Mouse (Mus musculus) limb, embryonic 12.5 days (tissue): ENCODE results near the gene Tent5a. TPM values are rescaled to one million over a fixed set of nuclear protein-coding genes. Genes with fewer than 3 reads are reported as not detected.

Experiments used
- ATAC-seq: fragments of 200-750 bp; cut with Nextera tagmentation; 2 replicates; pipeline ENCODE4 v1.8.0; 2017; ENCODE audit warnings: low read depth, moderate TSS enrichment; ENCODE audit not compliant: insufficient number of reproducible peaks, insufficient read depth, low FRiP score, low TSS enrichment
- H3K27ac ChIP-seq: fragments of 300-500 bp; sonication (generic); 2 replicates; pipeline ENCODE4 v1.5.1; 2016; ENCODE audit warnings: mild to moderate bottlenecking, moderate library complexity
- H3K27me3 ChIP-seq: fragments of 300-500 bp; sonication (generic); 2 replicates; pipeline ENCODE4 v1.6.1; 2016; ENCODE audit warnings: mild to moderate bottlenecking, moderate library complexity
- H3K36me3 ChIP-seq: fragments of 300-500 bp; sonication (generic); 2 replicates; pipeline ENCODE4 v1.6.1; 2016; ENCODE audit warnings: mild to moderate bottlenecking, moderate library complexity
- H3K4me1 ChIP-seq: fragments of 300-500 bp; sonication (generic); replicated peaks from 2 replicates; pipeline ENCODE4 v1.6.1; 2016
- H3K4me2 ChIP-seq: fragments of 300-500 bp; sonication (generic); 2 replicates; pipeline ENCODE4 v1.6.1; 2016; ENCODE audit warnings: mild to moderate bottlenecking, moderate library complexity
- H3K4me3 ChIP-seq: fragments of 300-500 bp; sonication (generic); replicated peaks from 2 replicates; pipeline ENCODE4 v1.5.1; 2016; ENCODE audit warnings: mild to moderate bottlenecking
- H3K9ac ChIP-seq: fragments of 300-500 bp; sonication (generic); replicated peaks from 2 replicates; pipeline ENCODE4 v1.6.1; 2016; ENCODE audit warnings: mild to moderate bottlenecking, moderate library complexity
- H3K9me3 ChIP-seq: fragments of 300-500 bp; sonication (generic); 2 replicates; pipeline ENCODE4 v1.6.1; 2016; ENCODE audit warnings: mild to moderate bottlenecking, moderate library complexity
- WGBS: fragments of 180-500 bp; shearing (Covaris S2); methylation state at CpG from one replicate; pipeline ENCODE4 v1.1.7; 2016; 5-methylcytosine and 5-hydroxymethylcytosine counted together
- polyA plus RNA-seq: library from polyadenylated mRNA; unstranded; fragments of >200 nt; fragmentation: Nextera tagmentation; extraction: Ambion mirVana; gene quantifications from 2 replicates; pipeline ENCODE4 v1.2.1, GENCODE M21; 2016

Tent5a gene
- 3.3 and 6.1 TPM in 2 replicates for polyA plus RNA-seq

DNA sequence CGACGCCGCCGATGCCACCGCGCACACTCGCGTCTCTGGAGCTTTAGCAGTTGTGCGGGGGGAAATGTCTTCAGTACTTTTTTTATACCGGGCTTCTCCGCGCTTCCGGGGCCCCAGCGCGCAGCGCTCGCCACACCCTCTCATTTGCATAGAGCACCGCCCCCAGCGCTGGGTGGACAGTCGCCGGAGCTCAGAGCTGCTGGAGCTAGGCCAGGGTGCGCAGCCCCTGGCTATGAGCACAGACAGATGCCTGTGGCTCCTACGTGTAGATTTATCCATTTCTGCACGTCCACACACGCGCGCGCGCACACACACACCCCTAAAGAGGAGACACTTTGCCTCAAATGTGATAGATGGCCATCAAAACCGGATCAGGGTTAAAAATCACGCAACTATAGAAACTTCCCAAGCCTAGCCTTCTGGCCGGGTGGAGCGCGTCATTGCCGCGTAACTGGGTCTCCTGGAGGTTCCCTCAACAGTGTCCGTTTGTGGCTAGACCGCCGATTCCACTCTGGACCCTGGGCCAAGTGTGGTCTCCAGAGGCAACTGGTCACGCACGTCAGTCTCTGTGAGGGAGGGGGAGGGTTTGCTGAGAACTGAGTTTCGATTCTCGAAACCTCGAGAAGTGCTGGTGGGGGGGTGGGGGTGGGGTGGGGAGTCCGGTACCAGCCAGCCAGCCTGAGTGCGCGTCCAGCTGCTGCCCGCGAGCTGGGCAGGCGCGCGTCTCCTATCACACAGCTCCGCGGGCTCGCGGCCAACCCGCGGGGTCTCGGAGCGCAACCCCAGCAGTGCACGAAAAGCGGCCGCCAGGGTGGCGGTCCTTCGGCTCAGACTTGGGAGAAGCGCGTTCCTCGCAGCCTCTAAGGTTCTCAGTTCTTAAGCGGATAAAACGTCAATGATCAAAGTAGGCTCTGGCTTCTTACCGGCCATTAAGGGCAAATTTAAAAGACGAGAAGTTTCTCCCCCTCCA lies at the start of gene Tent5a:
TSS of gene Tent5a (minus strand) at position 107 of the 970 bp plus-strand sequence.
- Histone ChIP-seq H3K4me2 (peak within 1 kb of the TSS; percentile 89), H3K9ac (peak within 1 kb of the TSS; percentile 69), H3K27me3 (peaks cover 35% of the 10 kb centered on the region), H3K9me3 (no peaks in the 10 kb centered on the region), H3K36me3 (no peaks in the 10 kb centered on the region), H3K4me3 (peak within 1 kb of the TSS; percentile 68), H3K27ac (peak within 1 kb of the TSS; percentile 67), H3K4me1 (no peaks in the 10 kb centered on the region; the same call in 1 of the 2 replicates)
- WGBS = under 1% methylated on average over 71 of the region's 72 CpGs
- peak; percentile 88 for ATAC-seq

DNA sequence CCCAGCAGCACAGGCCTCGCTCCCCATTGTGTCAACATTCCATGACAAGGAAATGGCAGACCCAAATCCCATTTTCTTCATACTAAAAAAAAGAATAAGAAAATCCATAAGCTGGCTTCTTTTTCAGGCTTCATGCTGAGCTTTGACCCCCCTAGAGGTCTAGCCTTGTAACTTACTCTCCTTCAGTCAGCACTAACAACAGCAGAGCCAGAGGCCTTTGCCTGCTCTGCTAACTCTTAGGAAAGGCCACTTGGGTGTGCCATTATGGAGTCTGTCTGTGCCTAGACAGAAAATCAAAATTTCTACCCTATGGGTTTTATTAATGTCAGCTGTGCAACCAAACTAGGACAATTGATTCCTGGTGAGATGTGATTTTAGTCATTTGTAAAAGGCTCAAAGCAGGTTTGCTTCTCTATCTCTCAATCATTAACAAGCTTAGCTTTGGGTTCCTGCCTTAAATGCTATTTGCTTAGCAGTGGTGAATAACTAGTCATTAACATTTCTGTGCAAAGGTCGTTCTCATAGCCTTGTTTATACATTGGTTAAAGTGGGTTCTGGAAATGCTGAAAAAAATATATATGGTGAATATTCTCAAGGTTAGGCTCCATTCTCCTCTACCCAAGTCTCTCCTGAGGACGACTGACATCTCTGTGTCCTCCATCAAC lies 49.6 kb upstream of the Tent5a start:
- Histone ChIP-seq H3K9ac (no peak overlapping the region), H3K4me1 (no peaks in the 10 kb centered on the region), H3K36me3 (no peaks in the 10 kb centered on the region), H3K4me3 (no peak overlapping the region), H3K27me3 (no peaks in the 10 kb centered on the region), H3K9me3 (no peaks in the 10 kb centered on the region), H3K27ac (no peak overlapping the region), H3K4me2 (no peak overlapping the region)
- ATAC-seq = no peak
- WGBS = 89% methylated on average over 3 of the region's 3 CpGs

DNA sequence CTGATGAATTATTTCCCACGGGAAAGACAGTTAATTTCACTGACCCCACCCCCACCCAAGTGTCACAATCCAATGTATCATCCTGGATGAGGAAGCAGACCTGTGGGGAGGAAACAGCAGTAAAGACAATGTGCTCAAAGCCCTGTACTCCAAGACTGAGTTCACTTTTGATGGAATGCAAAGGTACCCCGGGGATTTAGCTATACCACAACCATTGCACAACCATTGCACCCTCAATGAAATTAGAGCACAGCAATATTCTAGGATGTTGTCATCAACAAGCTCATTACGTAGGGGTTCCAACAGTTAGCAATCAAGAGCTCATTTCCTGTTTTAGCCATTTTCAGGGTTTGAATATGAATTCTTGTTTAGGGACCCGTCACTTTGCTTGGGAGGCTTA lies 48.0 kb upstream of the Tent5a start:
- Histone ChIP-seq H3K36me3 (no peaks in the 10 kb centered on the region), H3K9ac (no peak overlapping the region), H3K4me3 (no peak overlapping the region), H3K4me2 (no peak overlapping the region), H3K27me3 (no peaks in the 10 kb centered on the region), H3K9me3 (no peaks in the 10 kb centered on the region), H3K4me1 (no peaks in the 10 kb centered on the region), H3K27ac (no peak overlapping the region)
- ATAC-seq = no peak
- WGBS = 76% methylated on average over 4 of the region's 4 CpGs

DNA sequence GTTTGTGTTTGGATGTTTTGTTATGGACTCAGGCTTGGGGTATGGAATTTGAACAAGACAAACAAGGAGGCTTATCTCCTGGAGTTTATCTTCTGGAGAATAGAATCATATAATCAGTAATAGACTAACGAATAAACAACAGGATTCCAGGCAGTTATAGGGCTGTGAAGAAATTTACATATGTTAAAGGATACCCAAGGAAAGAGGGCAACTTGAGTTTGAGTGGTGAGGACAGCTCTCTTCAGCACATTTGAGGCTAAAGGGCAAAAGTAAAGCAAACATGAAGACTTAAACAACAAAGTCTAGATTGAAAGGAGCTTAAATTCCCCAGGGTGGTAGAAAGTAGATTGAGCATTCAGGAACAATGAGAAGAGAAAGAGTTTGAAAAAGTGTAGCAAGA lies 44.9 kb upstream of the Tent5a start:
- H3K9ac ChIP-seq = no peak overlapping the region
- 71% methylated on average over 1 of the region's 1 CpGs for WGBS
- no peak overlapping the region for H3K4me3 ChIP-seq
- no peak overlapping the region for H3K4me2 ChIP-seq
- no peaks in the 10 kb centered on the region for H3K9me3 ChIP-seq
- H3K27ac ChIP-seq = no peak overlapping the region
- H3K4me1 ChIP-seq = no peaks in the 10 kb centered on the region
- ATAC-seq = no peak
- no peaks in the 10 kb centered on the region for H3K36me3 ChIP-seq
- H3K27me3 ChIP-seq = no peaks in the 10 kb centered on the region

DNA sequence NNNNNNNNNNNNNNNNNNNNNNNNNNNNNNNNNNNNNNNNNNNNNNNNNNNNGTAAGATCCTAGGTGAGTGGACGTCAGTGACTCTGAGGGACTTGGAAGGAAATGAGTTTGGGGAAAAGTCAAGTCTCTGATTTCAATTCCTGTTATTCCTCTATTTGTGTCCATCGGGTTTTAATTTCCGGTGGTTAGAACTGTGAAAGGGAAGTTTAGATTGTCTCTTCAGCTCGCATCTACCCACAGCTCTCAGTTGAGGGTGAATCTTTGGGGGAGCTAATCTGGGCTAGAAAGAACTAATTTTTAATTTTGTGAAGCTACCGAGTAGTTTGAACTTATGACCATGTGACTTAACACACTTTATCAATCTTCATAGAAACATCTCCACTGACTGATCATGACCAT lies 42.4 kb upstream of the Tent5a start:
- Histone ChIP-seq H3K4me2 (no peak overlapping the region), H3K27me3 (no peaks in the 10 kb centered on the region), H3K4me3 (no peak overlapping the region), H3K9me3 (no peaks in the 10 kb centered on the region), H3K4me1 (no peaks in the 10 kb centered on the region), H3K27ac (no peak overlapping the region), H3K36me3 (no peaks in the 10 kb centered on the region), H3K9ac (no peak overlapping the region)
- WGBS = 86% methylated on average over 5 of the region's 5 CpGs
- ATAC-seq = no peak

DNA sequence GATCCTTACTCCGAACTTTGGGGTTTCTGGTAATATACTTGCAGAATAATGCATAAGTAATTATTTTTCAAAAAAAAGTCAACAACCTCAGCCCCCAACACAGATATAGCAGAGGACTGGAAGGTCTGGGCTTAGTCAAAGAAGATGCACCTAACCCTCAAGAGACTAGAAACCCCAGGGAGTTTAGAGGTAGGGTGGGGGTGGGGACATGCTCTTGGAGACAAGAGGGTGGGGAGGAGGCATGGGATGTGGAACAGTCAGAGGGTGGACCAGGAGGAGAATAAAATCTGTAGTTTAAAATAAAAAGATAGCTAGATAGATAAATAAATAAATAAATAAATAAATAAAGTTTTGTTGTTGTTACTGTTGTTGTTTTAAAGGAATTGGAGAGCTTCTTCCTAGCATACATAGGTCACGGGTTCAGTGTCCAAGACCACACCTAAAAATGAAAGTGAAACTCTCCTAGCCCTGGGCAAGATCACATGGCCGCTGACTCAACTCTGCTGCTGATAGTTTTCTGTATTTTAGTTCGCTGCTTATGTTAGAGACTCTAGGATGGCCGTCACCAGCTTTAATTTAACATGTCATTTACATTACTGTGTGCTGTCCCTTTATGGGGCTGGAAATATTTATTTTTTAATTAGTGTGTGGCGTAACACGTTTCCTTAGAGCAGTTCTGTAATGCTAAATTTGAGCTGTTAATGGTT lies 30.2 kb upstream of the Tent5a start:
- WGBS = 82% methylated on average over 7 of the region's 7 CpGs
- Histone ChIP-seq H3K36me3 (no peaks in the 10 kb centered on the region), H3K4me1 (no peaks in the 10 kb centered on the region), H3K9me3 (no peaks in the 10 kb centered on the region), H3K4me2 (no peak overlapping the region), H3K9ac (no peak overlapping the region), H3K27me3 (no peaks in the 10 kb centered on the region), H3K27ac (no peak overlapping the region), H3K4me3 (no peak overlapping the region)
- ATAC-seq = no peak

DNA sequence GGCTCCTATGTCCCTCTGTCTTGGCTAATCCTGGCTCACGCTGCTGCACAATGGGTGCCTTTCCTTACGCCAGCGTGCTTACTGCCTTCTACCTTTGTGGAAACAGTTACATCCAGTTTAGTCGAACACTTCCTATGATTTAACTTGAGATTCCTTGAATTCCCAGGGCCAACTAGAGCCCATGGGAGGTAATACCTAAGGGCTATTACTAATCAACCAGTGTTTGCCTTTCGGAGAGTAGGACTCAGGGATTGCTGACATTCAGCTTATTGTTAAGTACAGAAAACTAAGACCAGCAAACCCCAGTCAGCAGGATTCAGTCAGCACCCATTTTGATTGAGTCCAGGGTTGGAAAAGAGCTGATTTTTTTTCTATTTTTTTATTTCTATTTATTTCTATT lies 28.4 kb upstream of the Tent5a start:
- Histone ChIP-seq H3K9me3 (no peaks in the 10 kb centered on the region), H3K27ac (no peak overlapping the region), H3K36me3 (no peaks in the 10 kb centered on the region), H3K4me3 (no peak overlapping the region), H3K27me3 (no peaks in the 10 kb centered on the region), H3K9ac (no peak overlapping the region), H3K4me1 (no peaks in the 10 kb centered on the region), H3K4me2 (no peak overlapping the region)
- WGBS = 87% methylated on average over 5 of the region's 5 CpGs
- ATAC-seq = no peak

DNA sequence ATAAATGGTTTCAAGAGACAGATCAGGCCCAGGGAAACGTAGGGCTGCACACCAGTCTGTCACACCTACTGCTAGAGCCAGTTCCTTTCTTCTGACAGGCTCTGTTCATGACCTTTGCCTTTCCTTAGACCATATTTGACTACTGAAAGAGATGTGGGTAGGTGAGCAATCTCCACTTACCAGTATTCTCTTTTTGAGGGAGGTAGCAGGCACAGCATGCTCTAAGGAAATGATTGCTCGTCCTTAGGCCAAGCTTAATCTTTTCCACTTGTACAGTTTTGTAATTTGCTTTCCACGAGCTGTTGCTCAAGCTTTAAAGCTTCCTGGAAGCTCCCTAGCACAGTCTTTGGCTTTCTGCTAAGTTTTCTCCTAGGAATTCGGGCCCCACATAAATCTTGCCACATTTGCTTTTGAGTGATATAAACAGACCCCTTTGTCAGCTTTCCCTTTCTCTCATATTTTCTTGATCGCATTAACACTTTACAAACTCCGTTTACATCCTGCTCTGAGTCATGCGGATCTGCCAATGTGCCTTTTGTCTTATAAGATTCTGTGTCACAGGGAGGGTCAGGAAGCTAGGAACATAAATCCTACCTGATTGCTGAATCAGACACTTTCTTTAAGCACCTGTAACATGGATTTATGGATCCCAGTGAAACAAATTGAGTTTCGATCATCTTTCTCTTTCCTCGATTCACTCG lies 20.8 kb upstream of the Tent5a start:
- 72% methylated on average over 10 of the region's 10 CpGs for WGBS
- ATAC-seq = no peak

DNA sequence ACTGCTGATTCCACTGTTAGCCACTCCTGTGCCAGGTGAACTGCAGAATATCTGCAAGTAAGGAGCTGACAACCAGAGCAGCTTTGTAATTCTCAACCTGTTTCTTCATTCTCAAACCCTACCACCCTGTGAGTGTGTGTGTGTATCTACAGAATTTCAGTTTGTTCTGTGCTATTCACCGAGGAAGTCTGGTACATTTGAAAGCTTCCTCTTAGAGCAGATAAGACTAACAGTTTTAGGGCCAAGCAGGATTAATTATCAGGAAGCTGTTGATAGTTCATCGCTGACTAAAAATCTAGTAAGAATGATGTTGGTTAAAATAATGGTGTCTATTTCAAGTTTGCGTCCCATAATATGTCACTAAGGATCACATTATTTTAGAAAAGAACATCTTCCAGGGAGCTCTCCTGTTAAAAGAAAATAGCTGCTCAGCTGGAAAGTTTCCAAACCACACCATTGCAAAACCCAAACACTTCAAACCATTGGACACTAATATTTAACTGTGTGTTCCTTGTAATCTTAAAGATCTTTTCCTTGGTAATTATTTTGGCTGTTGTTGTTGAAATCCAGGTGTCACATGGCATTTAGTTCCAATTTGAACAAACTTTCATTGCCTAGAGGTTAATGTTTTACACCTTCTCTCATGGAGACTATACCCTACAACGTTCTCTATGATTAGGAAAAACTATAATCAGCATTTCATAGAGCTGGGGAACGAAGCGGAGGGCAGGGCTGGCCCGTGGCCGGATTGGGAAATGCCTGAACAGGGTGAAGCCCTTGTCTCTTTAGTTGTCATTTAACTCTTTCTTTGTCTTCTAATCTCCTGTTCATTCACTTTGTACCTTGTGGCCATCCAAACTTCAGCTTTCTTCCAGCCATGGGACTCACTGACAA lies 16.0 kb upstream of the Tent5a start:
- Histone ChIP-seq H3K36me3 (no peaks in the 10 kb centered on the region), H3K4me3 (no peak overlapping the region), H3K27me3 (no peaks in the 10 kb centered on the region), H3K4me2 (no peak overlapping the region), H3K9ac (no peak overlapping the region), H3K9me3 (no peaks in the 10 kb centered on the region), H3K4me1 (no peaks in the 10 kb centered on the region), H3K27ac (no peak overlapping the region)
- ATAC-seq = no peak
- 77% methylated on average over 8 of the region's 8 CpGs for WGBS

More for the DNA sequence above, 20.8 kb upstream of the Tent5a start:
- H3K4me1 ChIP-seq = no peaks in the 10 kb centered on the region
- no peaks in the 10 kb centered on the region for H3K27me3 ChIP-seq
- no peak overlapping the region for H3K9ac ChIP-seq
- H3K4me3 ChIP-seq = no peak overlapping the region
- no peak overlapping the region for H3K4me2 ChIP-seq
- H3K27ac ChIP-seq = no peak overlapping the region
- H3K9me3 ChIP-seq = no peaks in the 10 kb centered on the region
- no peaks in the 10 kb centered on the region for H3K36me3 ChIP-seq

DNA sequence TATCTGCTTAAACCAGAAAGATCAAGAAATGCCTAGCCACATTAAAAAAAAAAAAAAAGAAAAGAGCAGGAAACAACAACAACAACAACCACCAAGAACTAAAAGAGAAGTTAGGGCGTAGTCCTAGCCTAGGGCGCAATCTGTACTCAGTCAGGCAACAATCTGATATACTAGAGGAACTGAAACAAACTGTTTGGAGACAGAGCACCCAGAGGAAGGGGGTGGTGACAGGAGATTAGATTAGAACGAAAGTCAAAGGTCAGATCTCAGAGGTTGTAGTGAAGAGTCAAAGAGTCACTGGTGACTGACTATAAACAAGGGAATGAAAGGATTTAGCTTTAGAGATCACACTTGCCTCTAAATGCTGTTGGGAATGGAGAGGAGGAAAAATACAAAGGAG lies 13.2 kb upstream of the Tent5a start:
- Histone ChIP-seq H3K4me1 (no peaks in the 10 kb centered on the region), H3K27ac (no peak overlapping the region), H3K4me2 (no peak overlapping the region), H3K9ac (no peak overlapping the region), H3K9me3 (no peaks in the 10 kb centered on the region), H3K36me3 (no peaks in the 10 kb centered on the region), H3K4me3 (no peak overlapping the region), H3K27me3 (no peaks in the 10 kb centered on the region)
- ATAC-seq = no peak
- WGBS = 75% methylated on average over 3 of the region's 3 CpGs
